Mouse (Mus musculus): Measurements from ENCODE around the gene Fat1. TPM values are rescaled to one million over a fixed set of nuclear protein-coding genes. Genes with fewer than 3 reads are reported as not detected.

The Fat1 gene
- polyA plus RNA-seq, 1 experiment from 2014 or later = 10.4 TPM

GRCm38 (mm10) chr8:45011774-45012173, 76.5 kb downstream of the Fat1 start:
- H3K4me3 ChIP-seq (replicated peaks; ENCODE audit: low read length) = no peak overlapping the region
- no peaks in the 10 kb centered on the region for H3K36me3 ChIP-seq (ENCODE audit: control insufficient read depth, insufficient read depth)
- H3K27ac ChIP-seq (ENCODE audit: low read length) = no peak overlapping the region
- no peaks in the 10 kb centered on the region for H3K27me3 ChIP-seq (replicated peaks; ENCODE audit: control insufficient read depth, insufficient read depth, low read length)
- no peaks in the 10 kb centered on the region for H3K9me3 ChIP-seq (ENCODE audit: control insufficient read depth, low read length)
- no peak overlapping the region for H3K4me2 ChIP-seq (ENCODE audit: low read length)
- 85% methylated on average over 12 of the region's 12 CpGs for WGBS
- no peak for ATAC-seq
- no peaks in the 10 kb centered on the region for H3K4me1 ChIP-seq (replicated peaks; ENCODE audit: control insufficient read depth, insufficient read depth, low read length)
- no peak overlapping the region for H3K9ac ChIP-seq (replicated peaks; ENCODE audit: low read depth, low read length)

DNA sequence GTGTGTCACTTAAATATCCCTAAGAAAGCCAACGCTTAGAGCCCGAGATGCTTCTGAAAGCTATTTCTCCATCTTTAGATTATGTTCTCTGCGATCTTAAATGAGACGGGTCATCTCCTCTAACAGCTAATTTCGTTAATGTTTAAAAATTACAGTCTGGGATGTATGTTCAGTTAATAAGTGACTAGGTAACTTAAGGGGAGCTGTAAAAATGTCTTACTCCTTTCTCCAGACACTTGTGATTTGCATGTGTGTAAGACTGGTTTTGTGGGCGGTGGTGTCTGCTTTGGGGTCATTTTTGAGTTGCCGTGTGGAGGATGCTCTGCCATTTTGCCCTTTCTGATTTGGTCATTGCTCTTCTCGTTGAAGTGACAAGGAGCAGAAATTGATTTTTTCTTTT, 78.6 kb downstream of the Fat1 start:
- Histone ChIP-seq H3K4me3 (replicated peaks; ENCODE audit: low read length) (no peak overlapping the region), H3K4me1 (replicated peaks; ENCODE audit: control insufficient read depth, insufficient read depth, low read length) (no peaks in the 10 kb centered on the region), H3K36me3 (ENCODE audit: control insufficient read depth, insufficient read depth) (no peaks in the 10 kb centered on the region), H3K27me3 (replicated peaks; ENCODE audit: control insufficient read depth, insufficient read depth, low read length) (no peaks in the 10 kb centered on the region), H3K27ac (ENCODE audit: low read length) (no peak overlapping the region), H3K4me2 (ENCODE audit: low read length) (no peak overlapping the region), H3K9me3 (ENCODE audit: control insufficient read depth, low read length) (no peaks in the 10 kb centered on the region), H3K9ac (replicated peaks; ENCODE audit: low read depth, low read length) (no peak overlapping the region)
- WGBS = 63% methylated on average over 8 of the region's 8 CpGs
- no peak for ATAC-seq

DNA sequence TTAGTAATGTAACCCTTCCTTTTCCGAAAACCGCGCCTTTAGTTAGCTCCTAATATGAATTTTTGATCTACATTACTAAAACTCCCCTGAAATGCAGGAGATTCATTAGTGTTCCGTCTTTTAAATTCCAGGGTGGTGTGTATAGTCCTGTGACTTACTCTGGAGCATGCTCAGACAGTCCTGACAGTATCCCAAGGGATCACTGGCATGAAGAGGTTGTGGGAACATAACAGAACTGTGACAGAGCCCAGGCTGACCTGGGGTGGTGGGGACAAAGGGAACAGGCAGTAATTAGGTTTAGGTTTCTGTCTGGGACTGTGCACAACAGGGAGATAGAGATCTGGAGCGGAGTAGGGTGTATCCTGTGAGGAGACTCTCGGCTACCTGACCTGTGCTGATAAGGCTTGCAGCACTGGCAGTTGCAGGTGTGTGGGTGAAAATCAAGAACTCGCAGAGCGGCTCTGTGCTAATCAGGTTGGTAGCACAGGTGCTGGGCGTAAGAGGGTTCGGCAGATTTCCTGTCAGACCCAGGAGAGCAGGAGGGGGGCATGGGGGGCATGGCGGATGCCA, 79.3 kb downstream of the Fat1 start:
- ATAC-seq = no peak
- Histone ChIP-seq H3K4me2 (ENCODE audit: low read length) (no peak overlapping the region), H3K36me3 (ENCODE audit: control insufficient read depth, insufficient read depth) (no peaks in the 10 kb centered on the region), H3K27ac (ENCODE audit: low read length) (no peak overlapping the region), H3K9me3 (ENCODE audit: control insufficient read depth, low read length) (no peaks in the 10 kb centered on the region), H3K4me1 (replicated peaks; ENCODE audit: control insufficient read depth, insufficient read depth, low read length) (no peaks in the 10 kb centered on the region), H3K4me3 (replicated peaks; ENCODE audit: low read length) (no peak overlapping the region), H3K9ac (replicated peaks; ENCODE audit: low read depth, low read length) (no peak overlapping the region), H3K27me3 (replicated peaks; ENCODE audit: control insufficient read depth, insufficient read depth, low read length) (no peaks in the 10 kb centered on the region)
- WGBS = 93% methylated on average over 11 of the region's 11 CpGs

GRCm38 (mm10) chr8:45015876-45016275, 80.6 kb downstream of the Fat1 start:
- H3K4me1 ChIP-seq (replicated peaks; ENCODE audit: control insufficient read depth, insufficient read depth, low read length) = no peaks in the 10 kb centered on the region
- 67% methylated on average over 8 of the region's 8 CpGs for WGBS
- H3K27ac ChIP-seq (ENCODE audit: low read length) = no peak overlapping the region
- no peaks in the 10 kb centered on the region for H3K36me3 ChIP-seq (ENCODE audit: control insufficient read depth, insufficient read depth)
- no peak for ATAC-seq
- H3K9ac ChIP-seq (replicated peaks; ENCODE audit: low read depth, low read length) = no peak overlapping the region
- H3K4me3 ChIP-seq (replicated peaks; ENCODE audit: low read length) = no peak overlapping the region
- no peak overlapping the region for H3K4me2 ChIP-seq (ENCODE audit: low read length)
- H3K27me3 ChIP-seq (replicated peaks; ENCODE audit: control insufficient read depth, insufficient read depth, low read length) = no peaks in the 10 kb centered on the region
- no peaks in the 10 kb centered on the region for H3K9me3 ChIP-seq (ENCODE audit: control insufficient read depth, low read length)

- Histone ChIP-seq H3K27me3 (replicated peaks; ENCODE audit: control insufficient read depth, insufficient read depth, low read length) (no peaks in the 10 kb centered on the region), H3K4me1 (replicated peaks; ENCODE audit: control insufficient read depth, insufficient read depth, low read length) (no peaks in the 10 kb centered on the region), H3K9me3 (ENCODE audit: control insufficient read depth, low read length) (no peaks in the 10 kb centered on the region), H3K9ac (replicated peaks; ENCODE audit: low read depth, low read length) (no peak overlapping the region), H3K27ac (ENCODE audit: low read length) (no peak overlapping the region), H3K36me3 (ENCODE audit: control insufficient read depth, insufficient read depth) (peaks cover 11% of the 10 kb centered on the region), H3K4me2 (ENCODE audit: low read length) (no peak overlapping the region), H3K4me3 (replicated peaks; ENCODE audit: low read length) (no peak overlapping the region)
- ATAC-seq = no peak
- WGBS = 71% methylated on average over 5 of the region's 5 CpGs
Measured at GRCm38 (mm10) chr8:45019241-45019640, 84.0 kb downstream of the Fat1 start.

DNA sequence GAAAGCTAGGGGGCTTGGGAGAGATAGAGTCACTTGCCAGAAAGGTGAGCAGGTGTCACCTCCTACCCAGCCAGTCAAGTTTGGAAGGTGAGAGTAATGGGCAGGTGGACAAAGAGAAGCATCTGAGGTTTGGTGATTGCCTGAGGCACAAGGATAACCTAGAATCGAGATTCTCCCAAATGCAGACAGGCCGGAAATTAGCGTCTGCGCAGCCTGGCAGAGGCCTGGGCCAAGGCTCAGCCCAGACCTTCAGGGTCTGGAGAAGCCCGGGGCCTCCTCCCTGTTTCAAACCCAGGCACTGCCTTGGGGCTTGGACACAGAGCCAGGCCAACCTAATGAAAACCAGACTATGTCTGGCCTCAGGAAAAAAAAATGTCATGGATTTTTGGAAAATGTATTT, 85.9 kb downstream of the Fat1 start:
- Histone ChIP-seq H3K4me2 (ENCODE audit: low read length) (no peak overlapping the region), H3K4me1 (replicated peaks; ENCODE audit: control insufficient read depth, insufficient read depth, low read length) (no peaks in the 10 kb centered on the region), H3K36me3 (ENCODE audit: control insufficient read depth, insufficient read depth) (peaks cover 27% of the 10 kb centered on the region), H3K27me3 (replicated peaks; ENCODE audit: control insufficient read depth, insufficient read depth, low read length) (no peaks in the 10 kb centered on the region), H3K4me3 (replicated peaks; ENCODE audit: low read length) (no peak overlapping the region), H3K9ac (replicated peaks; ENCODE audit: low read depth, low read length) (no peak overlapping the region), H3K9me3 (ENCODE audit: control insufficient read depth, low read length) (0 out of 2 replicates have a peak, but pooled peaks cover 4% of the 10 kb centered on the region), H3K27ac (ENCODE audit: low read length) (no peak overlapping the region)
- WGBS = 89% methylated on average over 5 of the region's 5 CpGs
- no peak for ATAC-seq

DNA sequence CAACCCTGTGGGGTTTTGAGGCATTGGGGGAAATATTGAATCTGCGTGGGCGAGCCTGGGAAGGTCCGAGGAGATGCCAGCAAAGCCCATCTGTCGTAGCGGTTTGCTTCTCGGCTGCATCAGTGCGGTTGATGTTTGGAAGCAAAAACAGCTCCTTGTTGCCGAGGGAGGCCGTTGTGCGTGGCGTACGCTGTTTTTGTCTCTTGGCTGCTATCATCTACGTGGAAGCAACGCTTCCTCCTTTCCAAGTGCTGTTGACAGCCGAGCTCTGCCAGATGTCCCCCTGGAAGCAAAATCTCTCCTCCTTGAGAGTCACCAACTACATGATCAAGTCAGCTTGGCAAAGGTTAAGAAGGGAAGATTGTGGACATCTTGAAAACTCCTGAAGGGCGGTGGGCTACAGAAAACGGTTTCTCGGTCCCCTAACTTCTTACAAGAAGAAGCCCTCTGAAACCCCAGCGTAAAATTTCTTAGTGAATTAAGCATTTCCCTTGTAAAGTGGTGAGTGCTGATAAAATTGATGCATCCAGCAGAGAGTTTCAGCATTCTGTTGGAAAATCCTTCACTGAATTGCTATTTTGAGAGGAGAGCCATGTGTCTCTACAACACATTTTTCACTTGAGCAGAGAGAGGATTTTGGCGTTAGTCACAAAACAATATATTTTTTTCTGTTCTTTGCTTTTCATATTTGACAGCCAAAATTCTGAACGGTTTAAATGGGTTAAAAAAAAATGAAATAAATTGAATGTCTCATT, 86.8 kb downstream of the Fat1 start:
- H3K27me3 ChIP-seq (replicated peaks; ENCODE audit: control insufficient read depth, insufficient read depth, low read length) = no peaks in the 10 kb centered on the region
- H3K4me3 ChIP-seq (replicated peaks; ENCODE audit: low read length) = no peak overlapping the region
- H3K9me3 ChIP-seq (ENCODE audit: control insufficient read depth, low read length) = 0 out of 2 replicates have a peak, but pooled peaks cover 4% of the 10 kb centered on the region
- peak; percentile 70 for ATAC-seq
- H3K4me1 ChIP-seq (replicated peaks; ENCODE audit: control insufficient read depth, insufficient read depth, low read length) = no peaks in the 10 kb centered on the region
- H3K9ac ChIP-seq (replicated peaks; ENCODE audit: low read depth, low read length) = no peak overlapping the region
- 81% methylated on average over 21 of the region's 21 CpGs for WGBS
- peaks cover 32% of the 10 kb centered on the region for H3K36me3 ChIP-seq (ENCODE audit: control insufficient read depth, insufficient read depth)
- peak overlapping the region; percentile 16; the same call in 1 of the 2 replicates for H3K27ac ChIP-seq (ENCODE audit: low read length)
- peak overlapping the region; percentile 3; the same call in 1 of the 2 replicates for H3K4me2 ChIP-seq (ENCODE audit: low read length)

- Histone ChIP-seq H3K27me3 (replicated peaks; ENCODE audit: control insufficient read depth, insufficient read depth, low read length) (no peaks in the 10 kb centered on the region), H3K27ac (ENCODE audit: low read length) (no peak overlapping the region), H3K9ac (replicated peaks; ENCODE audit: low read depth, low read length) (no peak overlapping the region), H3K4me2 (ENCODE audit: low read length) (no peak overlapping the region), H3K9me3 (ENCODE audit: control insufficient read depth, low read length) (0 out of 2 replicates have a peak, but pooled peaks cover 4% of the 10 kb centered on the region), H3K36me3 (ENCODE audit: control insufficient read depth, insufficient read depth) (peaks cover 34% of the 10 kb centered on the region), H3K4me3 (replicated peaks; ENCODE audit: low read length) (no peak overlapping the region), H3K4me1 (replicated peaks; ENCODE audit: control insufficient read depth, insufficient read depth, low read length) (no peaks in the 10 kb centered on the region)
- 83% methylated on average over 6 of the region's 6 CpGs for WGBS
- ATAC-seq = no peak
Measured at GRCm38 (mm10) chr8:45028081-45028497, 92.8 kb downstream of the Fat1 start.

- Histone ChIP-seq H3K4me2 (ENCODE audit: low read length) (no peak overlapping the region), H3K27ac (ENCODE audit: low read length) (no peak overlapping the region), H3K4me3 (replicated peaks; ENCODE audit: low read length) (no peak overlapping the region), H3K9me3 (ENCODE audit: control insufficient read depth, low read length) (no peaks in the 10 kb centered on the region), H3K27me3 (replicated peaks; ENCODE audit: control insufficient read depth, insufficient read depth, low read length) (no peaks in the 10 kb centered on the region), H3K36me3 (ENCODE audit: control insufficient read depth, insufficient read depth) (peaks cover 29% of the 10 kb centered on the region), H3K4me1 (replicated peaks; ENCODE audit: control insufficient read depth, insufficient read depth, low read length) (no peaks in the 10 kb centered on the region), H3K9ac (replicated peaks; ENCODE audit: low read depth, low read length) (no peak overlapping the region)
- 84% methylated on average over 15 of the region's 15 CpGs for WGBS
- no peak for ATAC-seq
Measured at GRCm38 (mm10) chr8:45038350-45038749, 103.1 kb downstream of the Fat1 start.

All from forebrain, embryonic 16.5 days (tissue).